Mouse (Mus musculus) right cerebral cortex, postnatal 25 days (tissue): ENCODE results near the gene Ttc21b.

ENCODE experiments used
- DNase-seq: peaks from one replicate; pipeline ENCODE4 v3.0.0; 2022

Ttc21b gene

GRCm38 (mm10) chr2:66170721-66171120 is 85.7 kb downstream of the Ttc21b start:
- no peak for DNase-seq

- DNase-seq: no peak
Observed at GRCm38 (mm10) chr2:66165025-66165424, 91.4 kb downstream of the Ttc21b start.

GRCm38 (mm10) chr2:66158140-66158915 is 98.1 kb downstream of the Ttc21b start:
- no peak for DNase-seq

- DNase-seq: no peak
Observed at GRCm38 (mm10) chr2:66151436-66151835, 105.0 kb downstream of the Ttc21b start.

GRCm38 (mm10) chr2:66150531-66150930 is 105.9 kb downstream of the Ttc21b start:
- no peak for DNase-seq

GRCm38 (mm10) chr2:66148654-66149230 is 107.7 kb downstream of the Ttc21b start:
- DNase-seq: no peak

GRCm38 (mm10) chr2:66146473-66146872 is 109.9 kb downstream of the Ttc21b start:
- no peak for DNase-seq

- no peak for DNase-seq
Observed at GRCm38 (mm10) chr2:66144770-66145169, 111.6 kb downstream of the Ttc21b start.

- no peak for DNase-seq
Observed at GRCm38 (mm10) chr2:66143284-66143683, 113.1 kb downstream of the Ttc21b start.

GRCm38 (mm10) chr2:66142711-66143110 is 113.7 kb downstream of the Ttc21b start:
- DNase-seq: no peak

- DNase-seq: no peak
Observed at GRCm38 (mm10) chr2:66142268-66142667, 114.1 kb downstream of the Ttc21b start.

- DNase-seq: no peak
Observed at GRCm38 (mm10) chr2:66140246-66140645, 116.2 kb downstream of the Ttc21b start.
